12 mouse cellular contexts compared by ENCODE assay signal in genomic region chr10:111770027-111770426, GRCm38 (mm10).
DNase-seq lines count a peak whose midpoint lies in the region; ATAC-seq lines count a peak whose summit lies in the region.
"Had no signal": no experiment of that assay in that cellular context is flagged by ENCODE, and none has a peak within 500 bp of the region (broad histone marks: within the 10 kb centered on the region; RNA-seq: fewer than 3 reads in every experiment).

No protein-coding gene starts in this region.

- no peaks in the 10 kb centered on the region for H3K36me3 ChIP-seq in forebrain, embryonic 10.5 days (replicated peaks)
- H3K36me3 ChIP-seq in hindbrain, embryonic 12.5 days, result no peaks in the 10 kb centered on the region
- H3K36me3 ChIP-seq: heart, embryonic 13.5 days; limb, embryonic 13.5 days had no signal

- peak; percentile 58 for DNase-seq in heart, postnatal 4 days
- DNase-seq in heart, postnatal 36 days, result no peak
- peak; percentile 32 for DNase-seq in MN1 (ENCODE audit: low spot score)
- DNase-seq in kidney, postnatal 36 days, result peak; percentile 9 to 56
- no peak for DNase-seq in cerebellum, adult 9-11 months
- DNase-seq in forebrain, embryonic 10.5 days (ENCODE audit: extremely low spot score, low spot score), result no peak
- DNase-seq: cerebellum, adult 2 months; right cerebral cortex, adult 18-20 months had no signal

- H3K4me2 ChIP-seq in hindbrain, embryonic 12.5 days (replicated peaks), result no peak overlapping the region
- H3K4me2 ChIP-seq: heart, embryonic 13.5 days; limb, embryonic 13.5 days had no signal

- no peak overlapping the region for H3K9ac ChIP-seq in hindbrain, embryonic 12.5 days
- H3K9ac ChIP-seq: heart, embryonic 13.5 days; limb, embryonic 13.5 days had no signal

- intact Hi-C loops in heart, postnatal 36 days (cut with DNase I), result no loop called here

- peak; percentile 83 for ATAC-seq in common myeloid progenitor, adult 5-6 weeks (replicated peaks; ENCODE audit: low read depth, poor library complexity, severe bottlenecking)
- ATAC-seq in hindbrain, embryonic 12.5 days (ENCODE audit: low FRiP score), result no peak

- WGBS in forebrain, embryonic 10.5 days, result 93% methylated on average over 2 of the region's 2 CpGs
- WGBS in hindbrain, embryonic 12.5 days, result 65% methylated on average over 2 of the region's 2 CpGs

- H3K4me1 ChIP-seq in forebrain, embryonic 10.5 days, result no peaks in the 10 kb centered on the region
- no peaks in the 10 kb centered on the region for H3K4me1 ChIP-seq in hindbrain, embryonic 12.5 days
- H3K4me1 ChIP-seq: limb, embryonic 13.5 days had no signal

- no peak overlapping the region for H3K27ac ChIP-seq in forebrain, embryonic 10.5 days
- H3K27ac ChIP-seq in hindbrain, embryonic 12.5 days, result no peak overlapping the region
- H3K27ac ChIP-seq: limb, embryonic 13.5 days had no signal

- no peaks in the 10 kb centered on the region for H3K9me3 ChIP-seq in forebrain, embryonic 10.5 days
- no peaks in the 10 kb centered on the region for H3K9me3 ChIP-seq in hindbrain, embryonic 12.5 days (replicated peaks)
- H3K9me3 ChIP-seq: heart, embryonic 13.5 days; limb, embryonic 13.5 days had no signal

- no peaks in the 10 kb centered on the region for H3K27me3 ChIP-seq in forebrain, embryonic 10.5 days (ENCODE audit: poor library complexity, severe bottlenecking)
- no peaks in the 10 kb centered on the region for H3K27me3 ChIP-seq in hindbrain, embryonic 12.5 days
- H3K27me3 ChIP-seq: heart, embryonic 13.5 days; limb, embryonic 13.5 days had no signal

- no peak overlapping the region for H3K4me3 ChIP-seq in forebrain, embryonic 10.5 days
- H3K4me3 ChIP-seq in hindbrain, embryonic 12.5 days, result no peak overlapping the region
- H3K4me3 ChIP-seq: heart, embryonic 13.5 days; limb, embryonic 13.5 days had no signal

Comparison
In these comparisons a context has a peak if more than half of its experiments do, and no peak if none do; other contexts are left out.
1. DNase-seq: peak in heart, postnatal 4 days (single experiment), MN1 (single experiment) and kidney, postnatal 36 days (2 of 2); none in heart, postnatal 36 days (0 of 2), cerebellum, adult 9-11 months (single experiment) and forebrain, embryonic 10.5 days (single experiment).